7 mouse cellular contexts compared by ENCODE assay signal in genomic region chr2:80579253-80579891, GRCm38 (mm10). TPM values are rescaled to one million over a fixed set of nuclear protein-coding genes. Genes with fewer than 3 reads are reported as not detected.
DNase-seq lines count a peak whose midpoint lies in the region; ATAC-seq lines count a peak whose summit lies in the region.

No protein-coding gene starts in this region.

- no peaks in the 10 kb centered on the region for H3K36me3 ChIP-seq in liver, embryonic 16.5 days (ENCODE audit: control insufficient read depth, insufficient read depth)

- 14% methylated on average over 6 of the region's 6 CpGs for WGBS in liver, embryonic 16.5 days (ENCODE audit: insufficient replicate concordance)

- 0 out of 2 replicates have a peak overlapping the region, but pooled peaks have one; percentile 7 for H3K4me3 ChIP-seq in liver, embryonic 16.5 days (ENCODE audit: low read depth, low read length)

- H3K27ac ChIP-seq in liver, embryonic 16.5 days (ENCODE audit: low read length) = no peak overlapping the region

- H3K9ac ChIP-seq in liver, embryonic 16.5 days (ENCODE audit: low read depth, low read length) = peak overlapping the region; percentile 2; the same call in 1 of the 2 replicates

- ATAC-seq in granulocyte monocyte progenitor cell, adult 5-6 weeks (replicated peaks; ENCODE audit: poor library complexity, severe bottlenecking) = peak; percentile 71
- ATAC-seq in liver, embryonic 16.5 days (ENCODE audit: low read depth) = no peak

- H3K27me3 ChIP-seq in liver, embryonic 16.5 days (ENCODE audit: control insufficient read depth, insufficient read depth, low read depth, low read length) = peaks cover 6% of the 10 kb centered on the region

- H3K4me1 ChIP-seq in liver, embryonic 16.5 days (ENCODE audit: control insufficient read depth, low read depth, low read length) = peaks cover 7% of the 10 kb centered on the region

- H3K4me2 ChIP-seq in liver, embryonic 16.5 days (ENCODE audit: low read depth, low read length) = peak overlapping the region; percentile 48

- no peaks in the 10 kb centered on the region for H3K9me3 ChIP-seq in liver, embryonic 16.5 days (replicated peaks; ENCODE audit: control insufficient read depth, low read length)

- DNase-seq in 3134 (ENCODE audit: extremely low read depth, insufficient read length, low spot score) = peak; percentile 9
- peak; percentile 24 to 27 for DNase-seq in B cell, adult 2 months
- DNase-seq in frontal cortex, postnatal 25 days (ENCODE audit: low spot score in 2 of 2) = no peak
- DNase-seq in adrenal gland, adult 2 months = no peak
- DNase-seq in right cerebral cortex, adult 18-20 months = no peak

RNA-seq across cellular contexts. Expression of gene Nckap1, which starts 1.8 kb away (rescaled TPM):
- 0.11 TPM in 1 of 2 replicates, not detected in the other for total RNA-seq in granulocyte monocyte progenitor cell, adult 5-6 weeks (2014; fragmentation: Nextera tagmentation)
- 1.3 and 1.7 TPM in 2 replicates for total RNA-seq in granulocyte monocyte progenitor cell, adult 5-6 weeks (2017)
- 7.2 and 9.0 TPM in 2 replicates for polyA plus RNA-seq in liver, embryonic 16.5 days (2015; fragmentation: Nextera tagmentation; extraction: Ambion mirVana)
- total RNA-seq in adrenal gland, adult 2 months (2021) = 100 to 1,000 TPM; 133 to 162 TPM
- polyA plus RNA-seq in adrenal gland, adult 2 months (2012; rRNA removed) = 13.5 and 18.4 TPM in 2 replicates

RNA-seq across cellular contexts. Expression of gene Dusp19, which starts 37.5 kb away (rescaled TPM):
- total RNA-seq in granulocyte monocyte progenitor cell, adult 5-6 weeks (2014; fragmentation: Nextera tagmentation) = 10.3 and 11.5 TPM in 2 replicates
- total RNA-seq in granulocyte monocyte progenitor cell, adult 5-6 weeks (2017) = 6.2 and 13.1 TPM in 2 replicates
- polyA plus RNA-seq in liver, embryonic 16.5 days (2015; fragmentation: Nextera tagmentation; extraction: Ambion mirVana) = 4.2 and 4.3 TPM in 2 replicates
- 10 to 100 TPM; 16.0 to 19.3 TPM for total RNA-seq in adrenal gland, adult 2 months (2021)
- 2.5 and 3.4 TPM in 2 replicates for polyA plus RNA-seq in adrenal gland, adult 2 months (2012; rRNA removed)

RNA-seq across cellular contexts. Expression of gene Nup35, which starts 37.7 kb away (rescaled TPM):
- total RNA-seq in granulocyte monocyte progenitor cell, adult 5-6 weeks (2014; fragmentation: Nextera tagmentation) = 22.2 and 37.5 TPM in 2 replicates
- 35.3 and 49.2 TPM in 2 replicates for total RNA-seq in granulocyte monocyte progenitor cell, adult 5-6 weeks (2017)
- polyA plus RNA-seq in liver, embryonic 16.5 days (2015; fragmentation: Nextera tagmentation; extraction: Ambion mirVana) = 21.7 and 26.0 TPM in 2 replicates
- 10 to 100 TPM; 20.3 to 29.8 TPM for total RNA-seq in adrenal gland, adult 2 months (2021)
- 19.2 and 23.2 TPM in 2 replicates for polyA plus RNA-seq in adrenal gland, adult 2 months (2012; rRNA removed)

Comparison
In these comparisons a context has a peak if more than half of its experiments do, and no peak if none do; other contexts are left out.
1. DNase-seq: peak in 3134 (single experiment) and B cell, adult 2 months (2 of 2); none in frontal cortex, postnatal 25 days (0 of 2), adrenal gland, adult 2 months (single experiment) and right cerebral cortex, adult 18-20 months (single experiment).
2. RNA of gene Nckap1, which starts 1.8 kb away (total RNA-seq): 133 to 162 TPM in adrenal gland, adult 2 months; 0.11 to 1.7 TPM in granulocyte monocyte progenitor cell, adult 5-6 weeks; every median in the first group is over 10 times any median in the second.